Comparison of ENCODE assay signal across 8 mouse cellular contexts in the genomic region with DNA sequence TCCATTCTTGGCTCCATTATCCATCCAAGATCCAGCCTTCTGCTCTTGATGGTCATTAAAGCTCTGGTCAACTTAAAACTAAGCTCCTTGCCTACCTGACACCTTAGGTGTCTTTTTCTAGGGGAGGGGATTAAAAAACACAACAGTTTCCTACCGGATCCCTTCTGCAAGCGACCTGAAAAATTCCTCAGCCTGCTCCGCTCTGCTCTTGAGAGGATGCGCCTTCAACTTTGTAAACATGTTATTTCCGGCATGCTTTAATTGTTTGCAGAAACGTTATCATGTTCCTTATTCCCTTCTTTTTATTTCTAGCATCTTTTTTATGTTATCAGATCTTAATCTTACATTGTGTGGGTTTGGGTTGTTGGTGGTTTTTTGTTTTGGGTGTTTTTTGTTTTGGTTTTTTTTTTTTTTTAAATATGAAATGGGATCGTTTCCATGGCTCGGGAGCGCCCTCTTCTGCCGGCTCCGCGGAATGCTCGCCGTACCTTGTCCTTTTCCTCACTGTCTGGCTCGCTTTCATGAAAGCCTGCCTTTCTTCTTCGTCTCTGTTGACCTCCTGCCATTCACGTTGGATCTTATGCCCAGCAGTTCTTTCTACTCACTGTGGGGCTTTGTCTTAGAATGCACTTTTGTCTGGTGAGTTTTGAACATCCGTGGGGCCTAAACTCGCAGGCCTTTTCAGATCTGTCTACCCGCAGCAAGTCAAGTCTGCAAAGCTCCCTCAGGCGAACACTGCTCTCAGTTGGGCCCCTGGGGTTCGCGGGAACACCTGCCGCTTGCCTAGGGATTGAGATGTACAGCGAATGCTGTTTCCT.
A peak's percentile ranks its signal among the peaks of the same experiment; 100 is the strongest.
DNase-seq lines count a peak whose midpoint lies in the region; ATAC-seq and TF ChIP-seq lines count a peak whose summit lies in the region.

No protein-coding gene starts in this region.

- peak; percentile 77 for DNase-seq in NIH3T3 (ENCODE audit: low read depth)
- peak; percentile 23 to 51 for DNase-seq in cerebellum, adult 2 months
- DNase-seq in left cerebral cortex, adult 11 months (ENCODE audit: low spot score): peak; percentile 25
- DNase-seq in lung, postnatal 25 days (ENCODE audit: low spot score): peak; percentile 10
- peak; percentile 46 for DNase-seq in right cerebral cortex, adult 18-20 months
- DNase-seq in c-Kit-positive CD71-positive TER-119-positive erythroid progenitor cells, embryonic 14.5 days (ENCODE audit: low spot score): no peak

- H3K4me3 ChIP-seq in cerebellum, adult 2 months (replicated peaks; ENCODE audit: insufficient read depth, low read depth, low read length): no peak overlapping the region
- peak overlapping the region; percentile 23 for H3K4me3 ChIP-seq in hindbrain, embryonic 16.5 days (ENCODE audit: low read length)

- no peaks in the 10 kb centered on the region for H3K4me1 ChIP-seq in cerebellum, adult 2 months (ENCODE audit: control insufficient read depth, insufficient read depth, low read length)
- H3K4me1 ChIP-seq in hindbrain, embryonic 16.5 days (ENCODE audit: control insufficient read depth, insufficient read depth, low read depth, low read length): no peaks in the 10 kb centered on the region; the same call in 1 of the 2 replicates

- H3K4me2 ChIP-seq in hindbrain, embryonic 16.5 days (ENCODE audit: low read length): peak overlapping the region; percentile 55

- peak; percentile 52; the same call in 1 of the 2 replicates for TF ChIP-seq CTCF in cerebellum, adult 2 months (IDR thresholded peaks at IDR 0.05; ENCODE audit: borderline replicate concordance, insufficient read depth, low read depth, low read length)

- no peaks in the 10 kb centered on the region for H3K36me3 ChIP-seq in hindbrain, embryonic 16.5 days (ENCODE audit: control insufficient read depth, insufficient read depth, low read length)

- WGBS in cerebellum, adult 2 months: 14% methylated on average over 25 of the region's 25 CpGs
- 11% methylated on average over 25 of the region's 25 CpGs for WGBS in hindbrain, embryonic 16.5 days

- H3K27me3 ChIP-seq in cerebellum, adult 2 months (ENCODE audit: control insufficient read depth, insufficient read depth, low read length): no peaks in the 10 kb centered on the region
- no peaks in the 10 kb centered on the region for H3K27me3 ChIP-seq in hindbrain, embryonic 16.5 days (replicated peaks; ENCODE audit: control insufficient read depth, insufficient read depth, low read length)

- ATAC-seq in frontal cortex, adult (ENCODE audit: low TSS enrichment): peak; percentile 81
- ATAC-seq in hindbrain, embryonic 16.5 days: 0 out of 2 replicates have a peak, but pooled peaks have one; percentile 64

- H3K9ac ChIP-seq in hindbrain, embryonic 16.5 days (ENCODE audit: low read depth, low read length): 0 out of 2 replicates have a peak overlapping the region, but pooled peaks have one; percentile 5

- H3K27ac ChIP-seq in cerebellum, adult 2 months (ENCODE audit: insufficient read depth, low read length): no peak overlapping the region
- H3K27ac ChIP-seq in hindbrain, embryonic 16.5 days (ENCODE audit: low read depth, low read length): no peak overlapping the region; the same call in 1 of the 2 replicates

- no peak for TF ChIP-seq POLR2A in cerebellum, adult 2 months (IDR thresholded peaks at IDR 0.05; ENCODE audit: borderline replicate concordance, insufficient read depth, low read length)

- H3K9me3 ChIP-seq in hindbrain, embryonic 16.5 days (ENCODE audit: control insufficient read depth, low read length): no peaks in the 10 kb centered on the region
